Mouse (Mus musculus) forebrain, postnatal 0 days (tissue): ENCODE results near the gene Trem3. TPM values are rescaled to one million over a fixed set of nuclear protein-coding genes. Genes with fewer than 3 reads are reported as not detected.

Source experiments
- ATAC-seq: fragments of 200-750 bp; cut with Nextera tagmentation; 2 replicates; pipeline ENCODE4 v1.8.0; 2017; ENCODE audit warnings: mild to moderate bottlenecking, moderate library complexity
- DNase-seq: peaks from one replicate; pipeline ENCODE4 v3.0.0-alpha.2; 2015
- H3K27ac ChIP-seq: fragments of 300-500 bp; sonication (generic); 2 replicates; pipeline ENCODE4 v1.5.1; 2014; ENCODE audit warnings: low read depth, mild to moderate bottlenecking, antibody characterized with exemption, low read length, moderate library complexity, mixed read lengths
- H3K27me3 ChIP-seq: fragments of 300-500 bp; sonication (generic); 2 replicates; pipeline ENCODE4 v1.6.1; 2014; ENCODE audit warnings: mild to moderate bottlenecking, low read length, mixed read lengths; ENCODE audit not compliant: insufficient read depth
- H3K36me3 ChIP-seq: fragments of 300-500 bp; sonication (generic); 2 replicates; pipeline ENCODE4 v1.6.1; 2014; ENCODE audit warnings: mild to moderate bottlenecking, moderate library complexity; ENCODE audit not compliant: insufficient read depth
- H3K4me1 ChIP-seq: fragments of 300-500 bp; sonication (generic); 2 replicates; pipeline ENCODE4 v1.6.1; 2014; ENCODE audit warnings: antibody characterized with exemption; ENCODE audit not compliant: insufficient read depth
- H3K4me2 ChIP-seq: fragments of 300-500 bp; sonication (generic); 2 replicates; pipeline ENCODE4 v1.6.1; 2014; ENCODE audit warnings: low read depth, mild to moderate bottlenecking, moderate library complexity
- H3K4me3 ChIP-seq: fragments of 300-500 bp; sonication (generic); 2 replicates; pipeline ENCODE4 v1.5.1; 2014; ENCODE audit warnings: low read depth, low read length, mixed read lengths
- H3K9ac ChIP-seq: fragments of 300-500 bp; sonication (generic); 2 replicates; pipeline ENCODE4 v1.6.1; 2014; ENCODE audit warnings: mild to moderate bottlenecking
- H3K9me3 ChIP-seq: fragments of 300-500 bp; sonication (generic); 2 replicates; pipeline ENCODE4 v1.6.1; 2016; ENCODE audit warnings: low read length
- CTCF ChIP-seq: sonication (generic); IDR thresholded peaks from 2 replicates; pipeline ENCODE4 v1.5.1; 2016; ENCODE audit warnings: antibody characterized with exemption, control low read depth, low read depth
- WGBS: fragments of 180-500 bp; shearing (Covaris S2); extraction: QIAGEN DNeasy Blood & Tissue Kit; methylation state at CpG from one replicate; pipeline ENCODE4 v1.1.7; 2014; 5-methylcytosine and 5-hydroxymethylcytosine counted together
- polyA plus RNA-seq: library from polyadenylated mRNA; unstranded; fragments of >200 nt; fragmentation: Nextera tagmentation; extraction: Ambion mirVana; gene quantifications from 2 replicates; pipeline ENCODE4 v1.2.1, GENCODE M21; 2015
- total RNA-seq: library from RNA; depleted of rRNA; stranded (reverse); fragments of >200 nt; gene quantifications from 2 replicates; pipeline ENCODE4 v1.2.3, GENCODE M21; 2014

Gene Trem3
- total and polyA plus RNA-seq, 2 experiments from 2014 or later, result not detected

DNA sequence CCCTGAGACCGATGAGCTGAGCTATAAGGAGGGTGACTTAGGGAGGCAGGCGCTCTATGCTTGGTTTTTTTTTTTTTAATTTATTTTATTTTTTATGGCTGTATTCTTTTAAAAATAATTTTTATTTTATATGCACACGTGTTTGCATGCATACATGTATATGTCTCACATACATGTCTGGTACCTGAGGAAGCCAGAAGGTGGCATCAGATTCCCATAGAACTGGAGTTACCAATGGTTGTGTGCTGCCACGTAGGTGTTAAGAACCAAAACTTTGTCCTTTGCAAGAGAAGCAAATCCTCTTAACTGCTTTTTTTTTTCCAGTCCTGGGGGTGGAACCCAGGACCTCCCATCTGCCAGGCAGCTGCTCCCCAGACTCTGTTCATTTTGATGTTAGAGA is 13.8 kb upstream of the Trem3 start:
- no peak overlapping the region for H3K4me3 ChIP-seq
- DNase-seq (no peak), ATAC-seq (no peak)
- no peaks in the 10 kb centered on the region for H3K4me1 ChIP-seq
- no peak for TF ChIP-seq CTCF
- no peak overlapping the region for H3K9ac ChIP-seq
- no peaks in the 10 kb centered on the region for H3K27me3 ChIP-seq
- H3K9me3 ChIP-seq, result no peaks in the 10 kb centered on the region
- no peak overlapping the region for H3K4me2 ChIP-seq
- H3K36me3 ChIP-seq, result no peaks in the 10 kb centered on the region
- WGBS, result 89% methylated on average over 4 of the region's 4 CpGs
- no peak overlapping the region for H3K27ac ChIP-seq

DNA sequence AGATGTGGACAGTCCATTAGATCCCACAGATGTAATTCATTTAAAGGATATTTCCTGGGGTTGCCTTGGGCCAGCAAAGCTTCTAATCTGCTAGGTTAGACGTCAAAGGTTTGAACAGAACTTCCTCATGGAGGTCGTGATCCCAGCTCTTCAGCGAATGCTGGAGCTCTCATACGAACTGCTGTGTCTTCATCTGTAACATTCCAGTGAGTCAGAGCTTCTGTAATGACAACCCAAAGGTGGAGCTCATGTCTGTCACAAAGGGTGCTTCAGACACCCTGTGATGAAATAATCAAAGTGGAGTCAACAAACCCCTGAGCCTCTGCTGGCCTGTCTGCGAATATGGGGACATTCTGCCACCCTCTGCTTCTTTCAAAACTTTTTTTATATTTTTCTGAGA is 13.0 kb upstream of the Trem3 start:
- Histone ChIP-seq H3K9me3 (no peaks in the 10 kb centered on the region), H3K4me2 (no peak overlapping the region), H3K27ac (no peak overlapping the region), H3K27me3 (no peaks in the 10 kb centered on the region), H3K4me1 (no peaks in the 10 kb centered on the region), H3K9ac (no peak overlapping the region), H3K4me3 (no peak overlapping the region), H3K36me3 (no peaks in the 10 kb centered on the region)
- TF ChIP-seq CTCF, result no peak
- ATAC-seq, result no peak
- WGBS, result 78% methylated on average over 5 of the region's 5 CpGs
- no peak for DNase-seq

DNA sequence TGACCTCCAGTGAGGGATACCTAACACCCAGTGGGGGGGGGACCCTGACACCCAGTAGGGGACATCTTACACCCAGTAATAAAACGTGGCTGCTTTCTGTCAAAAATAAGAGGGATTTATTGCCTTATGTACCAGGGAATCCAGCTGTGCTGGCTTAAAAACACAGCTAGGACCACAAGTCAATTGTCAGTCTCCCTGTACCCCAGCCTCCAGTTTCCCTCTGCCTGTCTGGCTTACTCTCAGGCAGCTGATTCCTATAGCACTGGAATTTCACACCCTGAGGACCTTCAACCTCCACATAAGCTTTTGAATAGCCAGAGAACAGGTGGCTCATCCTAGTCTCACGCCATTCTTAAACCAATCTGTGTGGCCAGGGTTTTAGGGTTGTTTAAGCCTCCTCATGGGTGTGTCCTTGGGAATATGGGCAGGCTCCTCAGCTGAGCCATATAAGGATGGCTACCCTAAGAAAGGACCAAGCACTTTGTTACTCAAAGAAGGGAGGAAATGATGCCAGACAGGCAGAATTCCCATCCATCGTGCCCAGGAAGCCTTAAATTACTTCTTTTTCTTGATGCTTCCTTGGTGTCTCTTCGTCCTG is 11.7 kb upstream of the Trem3 start:
- WGBS, result 66% methylated on average over 4 of the region's 4 CpGs
- no peak for TF ChIP-seq CTCF
- no peaks in the 10 kb centered on the region for H3K36me3 ChIP-seq

DNA sequence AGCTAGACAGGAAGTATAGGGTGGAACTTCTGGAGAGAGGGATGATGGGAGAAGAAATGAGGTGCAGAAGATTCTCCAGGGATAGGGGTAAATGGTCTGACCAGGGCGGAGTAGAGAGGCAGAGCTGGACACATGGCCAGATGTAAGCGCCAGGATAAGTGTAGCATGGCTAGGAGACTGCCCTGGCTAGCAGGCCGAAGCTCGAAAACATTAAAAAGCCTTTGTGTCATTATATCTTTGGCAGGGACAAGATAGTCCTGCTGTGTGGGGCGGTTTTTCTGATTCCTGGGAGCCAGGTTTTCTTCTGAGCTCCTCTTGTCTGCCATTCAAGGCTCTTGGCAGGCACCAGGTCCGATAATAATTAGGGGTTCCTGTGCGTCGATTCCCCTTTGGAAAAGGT is 10.0 kb upstream of the Trem3 start:
- Histone ChIP-seq H3K4me3 (no peak overlapping the region), H3K36me3 (no peaks in the 10 kb centered on the region), H3K27ac (no peak overlapping the region), H3K4me1 (no peaks in the 10 kb centered on the region), H3K27me3 (no peaks in the 10 kb centered on the region), H3K9ac (no peak overlapping the region), H3K4me2 (no peak overlapping the region), H3K9me3 (no peaks in the 10 kb centered on the region)
- no peak for ATAC-seq
- no peak for TF ChIP-seq CTCF
- DNase-seq, result no peak
- 85% methylated on average over 8 of the region's 8 CpGs for WGBS

More for the DNA sequence above, 11.7 kb upstream of the Trem3 start:
- Histone ChIP-seq H3K4me2 (no peak overlapping the region), H3K27ac (no peak overlapping the region), H3K9me3 (no peaks in the 10 kb centered on the region), H3K4me1 (no peaks in the 10 kb centered on the region), H3K4me3 (no peak overlapping the region), H3K9ac (no peak overlapping the region), H3K27me3 (no peaks in the 10 kb centered on the region)
- no peak for DNase-seq
- ATAC-seq, result no peak

DNA sequence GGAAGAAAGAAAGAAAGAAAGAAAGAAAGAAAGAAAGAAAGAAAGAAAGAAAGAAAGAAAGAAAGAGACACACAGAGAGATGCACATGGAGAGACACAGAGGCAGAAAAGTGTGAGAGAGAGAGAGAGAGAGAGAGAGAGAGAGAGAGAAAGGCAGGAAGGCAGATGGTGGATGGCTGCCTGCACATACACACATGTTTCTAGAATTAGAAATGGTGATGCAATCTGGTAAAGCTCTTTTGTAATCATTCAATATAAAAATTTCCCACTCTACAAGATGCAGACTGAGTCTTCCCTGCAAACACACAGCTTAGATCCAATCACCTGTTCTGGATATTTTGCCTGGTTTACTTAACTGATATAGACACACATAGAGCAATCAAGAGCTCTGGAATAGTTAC is 1.5 kb downstream of the Trem3 start:
- H3K36me3 ChIP-seq, result no peaks in the 10 kb centered on the region
- H3K27ac ChIP-seq, result no peak overlapping the region
- ATAC-seq (no peak), DNase-seq (no peak)
- TF ChIP-seq CTCF, result no peak
- H3K4me1 ChIP-seq, result no peaks in the 10 kb centered on the region
- no peak overlapping the region for H3K9ac ChIP-seq
- H3K9me3 ChIP-seq, result no peaks in the 10 kb centered on the region
- no peak overlapping the region for H3K4me3 ChIP-seq
- no peak overlapping the region for H3K4me2 ChIP-seq
- H3K27me3 ChIP-seq, result no peaks in the 10 kb centered on the region

DNA sequence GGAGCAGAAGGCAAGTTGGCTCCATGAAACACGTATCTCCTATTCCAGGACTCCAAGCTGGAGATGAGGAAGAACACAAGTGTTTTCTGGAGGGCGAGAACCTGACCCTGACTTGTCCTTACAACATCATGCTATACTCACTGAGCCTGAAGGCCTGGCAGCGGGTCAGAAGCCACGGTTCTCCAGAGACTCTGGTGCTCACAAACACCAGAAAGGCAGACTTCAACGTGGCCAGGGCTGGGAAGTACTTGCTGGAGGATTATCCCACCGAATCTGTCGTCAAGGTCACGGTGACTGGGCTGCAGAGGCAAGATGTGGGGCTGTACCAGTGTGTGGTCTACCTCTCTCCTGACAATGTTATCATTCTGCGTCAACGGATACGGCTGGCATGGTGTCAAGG is 1.9 kb downstream of the Trem3 start:
- WGBS, result 84% methylated on average over 11 of the region's 11 CpGs
- Histone ChIP-seq H3K27ac (no peak overlapping the region), H3K4me2 (no peak overlapping the region), H3K27me3 (no peaks in the 10 kb centered on the region), H3K4me1 (no peaks in the 10 kb centered on the region), H3K4me3 (no peak overlapping the region), H3K9ac (no peak overlapping the region), H3K36me3 (no peaks in the 10 kb centered on the region), H3K9me3 (no peaks in the 10 kb centered on the region)
- no peak for TF ChIP-seq CTCF
- no peak for DNase-seq
- no peak for ATAC-seq

DNA sequence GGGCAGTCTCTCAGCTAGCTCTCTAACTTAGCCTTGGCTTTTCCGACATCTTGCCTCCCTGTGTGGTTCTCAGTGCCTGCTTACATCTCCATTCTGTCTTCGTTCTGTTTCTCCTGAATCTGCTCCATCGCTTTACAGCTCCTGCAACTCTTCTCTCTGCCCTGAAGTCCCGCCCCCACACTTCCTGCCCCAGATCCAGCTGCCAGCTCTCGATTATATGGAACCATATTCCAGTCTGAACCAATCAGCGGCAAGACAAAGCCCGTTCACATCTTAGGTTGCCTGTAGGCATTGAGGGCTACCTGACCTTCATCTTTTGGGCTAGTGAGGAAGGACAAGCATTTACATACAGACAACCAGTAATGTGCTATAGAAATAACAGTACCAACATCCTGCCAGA is 3.1 kb downstream of the Trem3 start:
- no peaks in the 10 kb centered on the region for H3K4me1 ChIP-seq
- H3K4me3 ChIP-seq, result no peak overlapping the region
- no peaks in the 10 kb centered on the region for H3K27me3 ChIP-seq
- H3K9me3 ChIP-seq, result no peaks in the 10 kb centered on the region
- DNase-seq, result no peak
- no peak overlapping the region for H3K4me2 ChIP-seq
- WGBS, result 92% methylated on average over 7 of the region's 7 CpGs
- TF ChIP-seq CTCF, result no peak
- H3K36me3 ChIP-seq, result no peaks in the 10 kb centered on the region
- H3K9ac ChIP-seq, result no peak overlapping the region
- ATAC-seq, result no peak
- no peak overlapping the region for H3K27ac ChIP-seq

DNA sequence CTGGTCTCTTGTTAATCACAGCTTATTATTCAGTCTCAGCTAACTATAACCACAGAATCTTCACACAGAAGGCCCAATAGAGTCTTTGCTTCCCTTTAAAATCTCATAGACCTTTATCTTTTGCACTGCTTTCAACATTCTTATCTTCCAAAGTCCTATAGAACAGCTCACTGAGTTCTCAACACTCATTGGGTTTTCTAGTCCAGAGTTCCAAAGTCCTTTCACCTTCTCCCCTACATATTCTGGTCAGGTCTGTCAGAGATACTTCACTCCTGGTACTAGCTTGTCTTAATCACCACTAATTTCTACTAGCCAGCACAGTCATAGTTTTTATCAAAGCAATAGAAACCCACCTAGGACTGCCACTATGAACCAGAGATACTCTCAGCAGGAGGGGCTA is 9.0 kb downstream of the Trem3 start:
- peaks cover 8% of the 10 kb centered on the region; the same call in 1 of the 2 replicates for H3K9me3 ChIP-seq
- H3K4me1 ChIP-seq, result no peaks in the 10 kb centered on the region
- no peaks in the 10 kb centered on the region for H3K27me3 ChIP-seq
- no peak for TF ChIP-seq CTCF
- ATAC-seq (no peak), DNase-seq (no peak)
- no peak overlapping the region for H3K4me3 ChIP-seq
- H3K36me3 ChIP-seq, result no peaks in the 10 kb centered on the region
- H3K9ac ChIP-seq, result no peak overlapping the region
- no peak overlapping the region for H3K4me2 ChIP-seq
- H3K27ac ChIP-seq, result no peak overlapping the region
